Mouse (Mus musculus) C2C12 (cell line): ENCODE data around the gene AC129217.1.

Experiments
- CEBPB ChIP-seq: IDR thresholded peaks from one replicate; pipeline ENCODE4 v1.6.1; 2011; ENCODE audit warnings: low read depth, mild to moderate bottlenecking, control low read depth, moderate library complexity
- CTCF ChIP-seq: IDR thresholded peaks from one replicate; pipeline ENCODE4 v1.5.1; 2011; ENCODE audit not compliant: control insufficient read depth, insufficient read depth, insufficient read length
- FOSL1 ChIP-seq: IDR thresholded peaks from one replicate; pipeline ENCODE4 v1.8.0; 2011; ENCODE audit warnings: mild to moderate bottlenecking, low read length; ENCODE audit not compliant: poor library complexity, insufficient read depth, severe bottlenecking
- MAX ChIP-seq: IDR thresholded peaks from one replicate; pipeline ENCODE4 v1.6.1; 2011; ENCODE audit warnings: mild to moderate bottlenecking, control low read depth
- MYOD1 ChIP-seq: IDR thresholded peaks from one replicate; pipeline ENCODE4 v1.6.1; 2011; ENCODE audit warnings: low read depth; ENCODE audit not compliant: control insufficient read depth, insufficient read length

GRCm38 (mm10) chr19:8815812-8816211 lies 13.8 kb upstream of the AC129217.1 start:
- TF ChIP-seq CTCF, result no peak
- no peak for TF ChIP-seq MAX
- no peak for TF ChIP-seq MYOD1
- TF ChIP-seq CEBPB, result no peak
- no peak for TF ChIP-seq FOSL1
